Mouse (Mus musculus) limb, embryonic 10.5 days (tissue): ENCODE results near the gene H2-Ob. TPM values are rescaled to one million over a fixed set of nuclear protein-coding genes. Genes with fewer than 3 reads are reported as not detected.
A peak's percentile ranks its signal among the peaks of the same experiment; 100 is the strongest.

Source experiments
- DNase-seq: peaks from one replicate; pipeline ENCODE4 v3.0.0-alpha.2; 2017; ENCODE audit warnings: low spot score
- H3K27ac ChIP-seq: fragments of 300-500 bp; sonication (generic); 2 replicates; pipeline ENCODE4 v1.5.1; 2016; ENCODE audit warnings: mild to moderate bottlenecking
- H3K27me3 ChIP-seq: fragments of 300-500 bp; sonication (generic); 2 replicates; pipeline ENCODE4 v1.6.1; 2016; ENCODE audit warnings: low read depth, mild to moderate bottlenecking; ENCODE audit not compliant: poor library complexity, severe bottlenecking
- H3K36me3 ChIP-seq: fragments of 300-500 bp; sonication (generic); 2 replicates; pipeline ENCODE4 v1.6.1; 2016; ENCODE audit warnings: mild to moderate bottlenecking, moderate library complexity
- H3K4me1 ChIP-seq: fragments of 300-500 bp; sonication (generic); 2 replicates; pipeline ENCODE4 v1.6.1; 2016
- H3K4me3 ChIP-seq: fragments of 300-500 bp; sonication (generic); 2 replicates; pipeline ENCODE4 v1.5.1; 2016; ENCODE audit warnings: mild to moderate bottlenecking, moderate library complexity
- H3K9me3 ChIP-seq: fragments of 300-500 bp; sonication (generic); replicated peaks from 2 replicates; pipeline ENCODE4 v1.6.1; 2016; ENCODE audit warnings: mild to moderate bottlenecking
- WGBS: fragments of 180-500 bp; shearing (Covaris S2); methylation state at CpG from one replicate; pipeline ENCODE4 v1.1.7; 2016; 5-methylcytosine and 5-hydroxymethylcytosine counted together
- polyA plus RNA-seq: library from polyadenylated mRNA; unstranded; fragments of >200 nt; fragmentation: Nextera tagmentation; extraction: Ambion mirVana; gene quantifications from 2 replicates; pipeline ENCODE4 v1.2.1, GENCODE M21; 2016

H2-Ob gene
- polyA plus RNA-seq, 1 experiment from 2014 or later, result not detected

DNA sequence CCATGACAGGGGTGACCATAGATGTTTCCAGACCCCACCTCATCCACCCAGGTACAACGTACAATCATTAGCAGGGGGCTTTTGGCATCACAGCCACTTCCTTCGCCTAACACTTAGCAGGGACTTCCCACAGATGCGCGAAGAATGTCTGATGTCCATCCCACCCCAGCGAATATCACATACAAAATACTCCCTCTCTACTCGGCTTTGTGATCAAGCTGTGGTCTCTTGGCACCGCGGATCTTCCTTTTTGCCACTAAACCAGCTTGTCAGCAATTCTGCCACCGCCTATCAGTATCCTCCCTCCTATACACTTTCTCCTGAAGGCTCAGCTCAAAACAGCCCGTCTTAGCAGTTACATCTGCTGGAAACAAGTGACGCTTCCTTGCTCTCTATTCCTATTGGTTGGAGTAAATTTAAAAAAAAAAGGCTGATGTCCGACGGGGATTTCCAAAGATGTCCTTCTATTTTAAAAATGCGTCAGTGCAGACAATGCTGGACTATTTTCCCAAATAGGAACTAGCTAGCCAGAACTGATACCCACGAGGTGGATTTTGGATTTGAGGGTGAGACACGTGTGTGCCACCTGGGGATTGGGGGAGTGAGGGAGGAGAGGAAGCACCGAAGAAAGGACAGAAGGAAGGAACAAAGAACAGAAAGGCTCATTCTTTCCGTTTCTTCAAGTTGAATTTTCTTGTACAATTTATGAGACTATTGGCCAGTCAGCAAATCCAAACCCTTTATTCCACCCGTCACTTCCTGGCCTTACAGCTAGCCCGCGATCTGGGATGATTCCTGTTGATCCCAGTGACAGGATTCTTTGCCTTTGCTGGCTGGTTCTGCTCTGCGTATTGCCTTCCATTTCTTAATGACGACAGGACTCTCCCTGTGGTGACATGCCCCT is 57.4 kb downstream of the H2-Ob start:
- 29% methylated on average over 23 of the region's 23 CpGs for WGBS
- Histone ChIP-seq H3K9me3 (no peaks in the 10 kb centered on the region), H3K4me1 (peaks cover 6% of the 10 kb centered on the region), H3K36me3 (no peaks in the 10 kb centered on the region), H3K4me3 (peak overlapping the region; percentile 41), H3K27ac (no peak overlapping the region), H3K27me3 (peaks cover 7% of the 10 kb centered on the region)
- peak; percentile 34 for DNase-seq

DNA sequence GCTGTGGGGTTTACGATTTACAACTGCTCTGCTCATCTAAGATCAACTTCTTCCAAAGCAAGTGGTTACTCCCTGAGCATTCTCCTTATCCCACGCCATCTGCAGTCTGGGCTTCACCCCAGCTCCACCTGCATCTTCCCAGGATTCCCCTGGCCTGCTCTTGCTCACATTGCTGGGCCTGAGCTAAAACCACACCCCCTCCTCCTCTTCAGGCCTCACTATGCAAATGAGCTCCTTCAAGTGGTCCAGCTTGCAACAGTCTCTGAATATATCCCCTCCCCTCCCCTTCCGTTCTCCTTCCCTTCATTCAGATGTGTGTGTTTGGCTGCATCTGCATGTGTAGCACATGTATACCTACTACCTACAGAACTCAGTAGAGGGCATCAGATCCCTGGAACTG is 60.7 kb downstream of the H2-Ob start:
- no peaks in the 10 kb centered on the region for H3K9me3 ChIP-seq
- 73% methylated on average over 3 of the region's 3 CpGs for WGBS
- no peak overlapping the region for H3K27ac ChIP-seq
- DNase-seq, result no peak
- H3K4me1 ChIP-seq, result peaks cover 6% of the 10 kb centered on the region
- H3K36me3 ChIP-seq, result no peaks in the 10 kb centered on the region
- H3K4me3 ChIP-seq, result no peak overlapping the region
- H3K27me3 ChIP-seq, result peaks cover 7% of the 10 kb centered on the region

DNA sequence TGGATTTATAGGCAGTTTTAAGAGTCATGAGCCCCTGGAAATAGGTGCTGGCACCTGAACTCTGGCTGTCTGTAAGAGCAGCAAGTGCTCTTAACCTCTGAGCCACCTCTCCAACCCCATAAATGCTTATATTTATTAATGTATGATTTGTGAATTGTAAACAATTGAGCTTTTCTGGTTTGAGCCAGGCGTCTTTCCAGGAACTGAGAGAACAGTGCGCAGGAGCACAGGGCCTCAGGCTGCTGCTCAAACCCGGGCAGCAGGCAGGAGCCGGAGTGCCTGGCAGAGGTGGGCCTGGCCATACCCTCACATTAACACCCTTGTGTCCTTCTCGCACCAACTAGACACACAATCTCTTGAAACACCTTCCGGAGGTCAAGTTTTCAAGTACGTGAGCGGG is 61.4 kb downstream of the H2-Ob start:
- 93% methylated on average over 8 of the region's 8 CpGs for WGBS
- peaks cover 7% of the 10 kb centered on the region for H3K27me3 ChIP-seq
- no peak overlapping the region for H3K4me3 ChIP-seq
- H3K27ac ChIP-seq, result no peak overlapping the region
- H3K9me3 ChIP-seq, result no peaks in the 10 kb centered on the region
- H3K4me1 ChIP-seq, result peaks cover 6% of the 10 kb centered on the region
- DNase-seq, result no peak
- H3K36me3 ChIP-seq, result no peaks in the 10 kb centered on the region

DNA sequence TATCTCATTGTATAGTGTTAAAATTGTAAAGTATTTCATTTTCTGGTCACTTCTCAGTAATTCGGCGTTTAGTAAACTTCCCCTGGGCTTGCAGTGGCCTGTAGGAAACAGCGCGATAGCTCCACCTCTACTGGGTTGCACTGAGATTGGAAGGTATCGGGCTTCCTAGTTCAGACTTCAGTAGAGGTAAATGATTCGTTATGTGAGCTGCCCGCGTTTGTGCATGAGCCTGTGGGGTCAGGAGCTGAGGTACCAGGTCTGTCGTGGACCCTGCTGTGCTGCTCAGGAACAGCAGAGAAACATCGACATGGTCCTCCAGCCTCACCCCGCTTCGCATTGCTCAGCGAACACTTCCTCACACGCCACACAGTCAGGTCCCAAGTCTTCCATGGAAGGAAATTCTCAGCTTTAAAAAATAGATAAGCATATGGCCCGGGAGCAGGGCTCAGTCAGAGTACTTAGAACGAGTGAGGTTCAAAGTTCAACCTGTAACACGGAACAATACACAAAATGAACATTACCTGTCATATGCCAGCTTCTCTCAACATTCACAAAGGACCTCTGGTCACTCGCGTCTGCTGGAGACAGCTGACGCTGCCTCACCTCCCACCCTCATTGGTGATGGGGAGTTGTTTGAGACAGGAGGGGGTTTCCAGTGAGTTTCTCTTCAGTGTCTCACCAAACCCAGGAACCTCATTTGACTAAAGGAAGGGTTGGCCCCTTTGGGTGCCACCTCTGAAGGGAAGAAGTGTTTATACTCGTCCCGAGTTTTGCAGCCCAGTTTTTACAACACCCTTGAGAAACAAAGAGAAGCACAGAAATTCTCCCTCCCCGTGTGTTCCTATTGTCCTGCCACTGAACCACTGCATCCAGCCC is 62.2 kb downstream of the H2-Ob start:
- no peak overlapping the region for H3K4me3 ChIP-seq
- H3K4me1 ChIP-seq, result peaks cover 6% of the 10 kb centered on the region
- DNase-seq, result no peak
- H3K9me3 ChIP-seq, result no peaks in the 10 kb centered on the region
- 79% methylated on average over 23 of the region's 23 CpGs for WGBS
- peaks cover 7% of the 10 kb centered on the region for H3K27me3 ChIP-seq
- no peaks in the 10 kb centered on the region for H3K36me3 ChIP-seq
- no peak overlapping the region for H3K27ac ChIP-seq

DNA sequence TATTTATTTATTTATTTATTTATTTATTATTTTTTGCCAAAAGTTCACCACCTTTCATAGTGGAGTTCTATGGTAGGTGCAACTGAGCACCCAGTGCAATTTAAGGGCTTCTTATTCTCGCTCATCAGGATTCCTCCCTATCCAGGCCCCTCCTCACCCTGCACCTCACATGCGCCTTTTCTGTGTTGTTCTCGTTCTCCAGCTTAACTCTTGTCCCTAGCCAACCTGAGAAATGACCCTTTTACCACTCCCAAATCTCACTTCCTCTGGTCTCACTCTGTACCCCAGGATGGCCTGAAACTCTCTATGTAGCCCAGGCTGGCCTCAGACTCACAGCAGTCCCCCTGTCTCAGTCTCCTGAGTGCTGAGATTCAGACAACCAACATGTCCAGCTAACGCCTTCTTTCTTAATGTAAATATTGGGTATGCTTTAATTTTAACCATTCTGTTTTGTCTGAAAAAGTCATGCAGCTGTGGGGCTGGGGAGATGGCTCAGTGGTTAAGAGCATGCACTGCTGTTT is 63.0 kb downstream of the H2-Ob start:
- no peaks in the 10 kb centered on the region for H3K9me3 ChIP-seq
- 91% methylated on average over 4 of the region's 4 CpGs for WGBS
- DNase-seq, result no peak

DNA sequence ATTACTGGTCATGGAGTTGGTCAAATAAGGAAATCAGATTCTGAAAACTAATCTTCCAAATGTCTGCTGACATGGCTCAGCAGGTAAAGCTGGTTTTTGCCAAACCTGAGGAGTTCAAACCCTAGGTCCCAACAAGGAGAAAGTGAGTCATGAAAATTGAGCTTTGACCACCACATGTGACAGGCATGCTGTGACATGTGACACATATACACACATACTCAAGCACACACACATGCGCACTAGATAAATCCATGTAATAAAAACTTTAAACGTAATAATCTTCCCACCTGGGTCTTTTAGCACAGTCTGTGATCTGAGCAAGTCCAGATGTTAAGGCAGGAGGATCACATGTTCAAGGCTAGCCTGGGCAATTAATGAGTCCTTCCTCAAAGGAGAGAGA is 65.1 kb downstream of the H2-Ob start:
- DNase-seq, result no peak
- H3K36me3 ChIP-seq, result no peaks in the 10 kb centered on the region
- no peaks in the 10 kb centered on the region for H3K9me3 ChIP-seq
- H3K4me3 ChIP-seq, result no peak overlapping the region
- H3K4me1 ChIP-seq, result 0 out of 2 replicates have a peak, but pooled peaks cover 2% of the 10 kb centered on the region
- H3K27ac ChIP-seq, result no peak overlapping the region
- peaks cover 5% of the 10 kb centered on the region; the same call in 1 of the 2 replicates for H3K27me3 ChIP-seq
- WGBS, result 84% methylated on average over 2 of the region's 2 CpGs

More for the DNA sequence above, 63.0 kb downstream of the H2-Ob start:
- no peak overlapping the region for H3K27ac ChIP-seq
- peaks cover 4% of the 10 kb centered on the region for H3K27me3 ChIP-seq
- 0 out of 2 replicates have a peak, but pooled peaks cover 2% of the 10 kb centered on the region for H3K4me1 ChIP-seq
- H3K36me3 ChIP-seq, result no peaks in the 10 kb centered on the region
- H3K4me3 ChIP-seq, result no peak overlapping the region

Other genes with a start within 250 kb of the H2-Ob start
- gene H2-K1, start 238.6 kb upstream of the H2-Ob start, polyA plus RNA-seq, result 2.9 and 4.7 TPM in 2 replicates
- gene Ring1, start 214.2 kb upstream of the H2-Ob start, polyA plus RNA-seq, result 11.8 and 15.0 TPM in 2 replicates
- gene H2-Ke6, start 210.8 kb upstream of the H2-Ob start, polyA plus RNA-seq, result 25.9 and 33.7 TPM in 2 replicates
- gene Slc39a7, start 207.2 kb upstream of the H2-Ob start, polyA plus RNA-seq, result 196 TPM in 2 replicates
- gene Rxrb, start 207.1 kb upstream of the H2-Ob start, polyA plus RNA-seq, result 49.9 and 51.0 TPM in 2 replicates
- 0.43 and 2.5 TPM in 2 replicates for gene Col11a2, start 199.5 kb upstream of the H2-Ob start, polyA plus RNA-seq
- 0.31 and 0.66 TPM in 2 replicates for gene H2-Oa, start 146.6 kb upstream of the H2-Ob start, polyA plus RNA-seq
- gene H2-DMa, start 119.4 kb upstream of the H2-Ob start, polyA plus RNA-seq, result 4.2 and 5.3 TPM in 2 replicates
- 140 and 145 TPM in 2 replicates for gene Brd2, start 116.3 kb upstream of the H2-Ob start, polyA plus RNA-seq
- gene H2-DMb2, start 95.6 kb upstream of the H2-Ob start, polyA plus RNA-seq, result 0.18 and 0.40 TPM in 2 replicates
- gene H2-DMb1, start 85.8 kb upstream of the H2-Ob start, polyA plus RNA-seq, result 0.18 and 0.51 TPM in 2 replicates
- 1.6 and 3.2 TPM in 2 replicates for gene Tap1, start 51.4 kb upstream of the H2-Ob start, polyA plus RNA-seq
- gene Psmb9, start 51.1 kb upstream of the H2-Ob start, polyA plus RNA-seq, result 0.78 and 1.1 TPM in 2 replicates
- 0.74 and 0.87 TPM in 2 replicates for gene Psmb8, start 41.2 kb upstream of the H2-Ob start, polyA plus RNA-seq
- gene Tap2, start 35.4 kb upstream of the H2-Ob start, polyA plus RNA-seq, result 0.49 and 0.61 TPM in 2 replicates
- 6.7 and 9.9 TPM in 2 replicates for gene H2-Ab1, start 18.8 kb downstream of the H2-Ob start, polyA plus RNA-seq
- gene H2-Aa, start 48.9 kb downstream of the H2-Ob start, polyA plus RNA-seq, result not detected in 2 replicates
- 0.80 and 0.83 TPM in 2 replicates for gene H2-Eb1, start 67.0 kb downstream of the H2-Ob start, polyA plus RNA-seq
- gene H2-Eb2, start 86.8 kb downstream of the H2-Ob start, polyA plus RNA-seq, result not detected in 2 replicates
- gene Btnl2, start 115.9 kb downstream of the H2-Ob start, polyA plus RNA-seq, result not detected in 2 replicates
- gene Btnl1, start 138.2 kb downstream of the H2-Ob start, polyA plus RNA-seq, result not detected in 2 replicates
- 0.53 and 1.3 TPM in 2 replicates for gene BC051142, start 159.9 kb downstream of the H2-Ob start, polyA plus RNA-seq
- gene Btnl4, start 238.4 kb downstream of the H2-Ob start, polyA plus RNA-seq, result not detected in 2 replicates